Comparison of ENCODE assay signal across 8 mouse cellular contexts in the genomic region with DNA sequence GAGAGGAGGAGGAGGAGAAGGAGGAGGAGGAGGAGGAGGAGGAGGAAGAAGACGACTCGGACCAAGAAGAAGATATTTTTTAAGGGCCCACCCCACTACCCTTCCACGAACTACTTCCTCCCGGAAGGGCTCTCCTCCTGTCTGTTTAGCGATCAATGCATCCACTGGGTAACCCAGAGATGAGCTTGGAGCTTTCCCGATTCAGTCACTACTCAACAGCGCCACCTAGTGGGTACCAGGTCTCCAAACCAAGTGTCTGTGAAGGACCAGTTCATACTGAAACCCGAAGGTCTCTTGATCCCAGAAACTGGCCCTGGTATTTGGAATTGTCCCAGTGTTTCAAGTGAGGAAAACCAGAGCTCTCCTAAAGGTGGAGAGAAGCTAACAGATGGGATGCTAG. TPM values are rescaled to one million over a fixed set of nuclear protein-coding genes. Genes with fewer than 3 reads are reported as not detected.
DNase-seq lines count a peak whose midpoint lies in the region; ATAC-seq lines count a peak whose summit lies in the region.

No protein-coding gene starts in this region.

- ATAC-seq in hindbrain, embryonic 15.5 days (ENCODE audit: low FRiP score, low read depth): peak; percentile 75

- H3K4me1 ChIP-seq in hindbrain, embryonic 15.5 days (replicated peaks): peaks cover 17% of the 10 kb centered on the region

- H3K9me3 ChIP-seq in hindbrain, embryonic 15.5 days: no peaks in the 10 kb centered on the region

- peak overlapping the region; percentile 70 for H3K4me2 ChIP-seq in hindbrain, embryonic 15.5 days

- 0 out of 2 replicates have a peak overlapping the region, but pooled peaks have one; percentile 36 for H3K9ac ChIP-seq in hindbrain, embryonic 15.5 days

- H3K36me3 ChIP-seq in hindbrain, embryonic 15.5 days: peaks cover 5% of the 10 kb centered on the region; the same call in 1 of the 2 replicates

- H3K27me3 ChIP-seq in hindbrain, embryonic 15.5 days: no peaks in the 10 kb centered on the region

- DNase-seq in R1 (ENCODE audit: low read depth, low spot score): peak; percentile 95
- DNase-seq in cerebellum, postnatal 14 days: peak; percentile 98 to 99
- DNase-seq in frontal cortex, postnatal 36 days (ENCODE audit: low spot score in 2 of 2): peak; percentile 87 to 93
- peak; percentile 86 for DNase-seq in layer of hippocampus, postnatal 36 days
- peak; percentile 94 for DNase-seq in lung, postnatal 36 days
- peak; percentile 99 for DNase-seq in retina, embryonic 14.5 days (ENCODE audit: low spot score)
- DNase-seq in thymus, postnatal 36 days: peak; percentile 78

- H3K4me3 ChIP-seq in hindbrain, embryonic 15.5 days: peak overlapping the region; percentile 39

- 3% methylated on average over 6 of the region's 8 CpGs for WGBS in hindbrain, embryonic 15.5 days

- H3K27ac ChIP-seq in hindbrain, embryonic 15.5 days (replicated peaks): peak overlapping the region; percentile 82

RNA-seq across cellular contexts. Expression of a gene that starts 6.7 kb away (rescaled TPM):
- polyA plus RNA-seq in hindbrain, embryonic 15.5 days (2015; fragmentation: Nextera tagmentation; extraction: Ambion mirVana): 28.7 and 31.1 TPM in 2 replicates
- 10 to 100 TPM; 29.1 to 29.6 TPM for total RNA-seq in layer of hippocampus, postnatal 36 days (2021)

RNA-seq across cellular contexts. Expression of a gene that starts 6.9 kb away (rescaled TPM):
- 37.9 and 41.3 TPM in 2 replicates for polyA plus RNA-seq in hindbrain, embryonic 15.5 days (2015; fragmentation: Nextera tagmentation; extraction: Ambion mirVana)
- 10 to 100 TPM; 34.4 to 39.5 TPM for total RNA-seq in layer of hippocampus, postnatal 36 days (2021)

RNA-seq across cellular contexts. Expression of a gene that starts 16.9 kb away (rescaled TPM):
- 1.6 and 2.3 TPM in 2 replicates for polyA plus RNA-seq in hindbrain, embryonic 15.5 days (2015; fragmentation: Nextera tagmentation; extraction: Ambion mirVana)
- total RNA-seq in layer of hippocampus, postnatal 36 days (2021): 1 to 10 TPM in 1 of 2 experiments, under 1 TPM in 1; 0.35 to 1.2 TPM

RNA-seq across cellular contexts. Expression of a gene that starts 17.2 kb away (rescaled TPM):
- polyA plus RNA-seq in hindbrain, embryonic 15.5 days (2015; fragmentation: Nextera tagmentation; extraction: Ambion mirVana): 18.1 and 19.7 TPM in 2 replicates
- 10 to 100 TPM; 35.0 to 36.4 TPM for total RNA-seq in layer of hippocampus, postnatal 36 days (2021)

RNA-seq across cellular contexts. Expression of a gene that starts 28.3 kb away (rescaled TPM):
- polyA plus RNA-seq in hindbrain, embryonic 15.5 days (2015; fragmentation: Nextera tagmentation; extraction: Ambion mirVana): 0.71 and 0.83 TPM in 2 replicates
- under 1 TPM in 1 of 2 experiments, not detected in 1; 0.77 TPM for total RNA-seq in layer of hippocampus, postnatal 36 days (2021)

Comparison
In these comparisons a context has a peak if more than half of its experiments do, and no peak if none do; other contexts are left out.
1. Peak in every context shown above with its lines: DNase-seq, ATAC-seq, H3K4me3 ChIP-seq and H3K27ac ChIP-seq.